Comparison of ENCODE assay signal across 8 mouse cellular contexts in the genomic region with DNA sequence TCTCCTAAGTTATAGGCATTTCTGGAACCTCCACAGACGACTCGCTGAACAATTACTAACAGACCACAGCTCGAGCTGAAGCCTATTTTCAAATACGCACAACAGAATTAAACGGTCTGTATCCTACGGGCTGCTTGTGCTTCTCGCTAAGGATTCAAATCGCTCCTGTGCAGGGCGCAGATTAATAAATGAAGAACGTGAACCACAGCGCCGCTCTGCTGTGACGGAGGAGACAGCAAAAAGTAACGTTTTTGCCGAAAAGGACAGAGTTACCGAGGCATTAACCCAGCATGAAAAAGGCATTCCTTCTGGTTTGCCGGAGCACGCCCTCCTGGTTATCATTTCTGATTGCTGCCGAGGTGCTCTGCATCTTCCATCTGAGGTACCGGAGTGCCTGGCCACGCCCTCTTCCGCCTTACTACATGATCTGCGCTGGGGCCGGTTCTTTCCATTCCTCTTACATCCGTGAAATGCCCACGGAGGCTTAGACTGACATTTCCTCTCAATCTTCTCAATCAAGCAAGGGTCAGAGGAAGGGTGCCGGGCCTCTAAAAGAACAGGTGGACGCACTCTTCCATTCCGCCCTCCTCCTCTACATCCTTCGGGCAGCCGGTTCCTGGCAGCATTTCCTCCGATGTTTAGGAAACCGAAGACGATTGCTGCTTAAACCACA.
DNase-seq lines count a peak whose midpoint lies in the region; ATAC-seq lines count a peak whose summit lies in the region.

No protein-coding gene starts in this region.

- 50% methylated on average over 34 of the region's 34 CpGs for WGBS in forebrain, embryonic 11.5 days
- WGBS in limb, embryonic 15.5 days = 42% methylated on average over 34 of the region's 34 CpGs
- 44% methylated on average over 34 of the region's 34 CpGs for WGBS in stomach, embryonic 16.5 days

- H3K9me3 ChIP-seq in forebrain, embryonic 11.5 days (ENCODE audit: control insufficient read depth, low read length) = no peaks in the 10 kb centered on the region
- no peaks in the 10 kb centered on the region for H3K9me3 ChIP-seq in limb, embryonic 15.5 days
- no peaks in the 10 kb centered on the region for H3K9me3 ChIP-seq in stomach, embryonic 16.5 days (replicated peaks; ENCODE audit: control insufficient read depth, low read length)

- no peaks in the 10 kb centered on the region for H3K27me3 ChIP-seq in forebrain, embryonic 11.5 days (ENCODE audit: control insufficient read depth, insufficient read depth, low read length)
- H3K27me3 ChIP-seq in limb, embryonic 15.5 days = no peaks in the 10 kb centered on the region
- no peaks in the 10 kb centered on the region for H3K27me3 ChIP-seq in stomach, embryonic 16.5 days (ENCODE audit: control insufficient read depth, insufficient read depth, low read length)

- peak overlapping the region; percentile 42 for H3K4me2 ChIP-seq in forebrain, embryonic 11.5 days (ENCODE audit: low read depth, low read length, severe bottlenecking)
- H3K4me2 ChIP-seq in limb, embryonic 15.5 days = peak overlapping the region; percentile 44
- H3K4me2 ChIP-seq in stomach, embryonic 16.5 days (ENCODE audit: low read depth, low read length) = peak overlapping the region; percentile 48

- no peaks in the 10 kb centered on the region for H3K4me1 ChIP-seq in forebrain, embryonic 11.5 days (replicated peaks; ENCODE audit: control insufficient read depth, insufficient read depth, low read length)
- no peaks in the 10 kb centered on the region; the same call in 1 of the 2 replicates for H3K4me1 ChIP-seq in limb, embryonic 15.5 days
- H3K4me1 ChIP-seq in stomach, embryonic 16.5 days (ENCODE audit: control insufficient read depth, insufficient read depth, low read length) = no peaks in the 10 kb centered on the region

- ATAC-seq in frontal cortex, adult (ENCODE audit: low TSS enrichment) = peak; percentile 73
- ATAC-seq in forebrain, embryonic 11.5 days (replicated peaks; ENCODE audit: low FRiP score) = no peak
- ATAC-seq in limb, embryonic 15.5 days (ENCODE audit: insufficient number of reproducible peaks, low FRiP score, low TSS enrichment, low read depth) = no peak
- no peak for ATAC-seq in stomach, embryonic 16.5 days (ENCODE audit: insufficient read depth, low FRiP score)

- no peak overlapping the region for H3K9ac ChIP-seq in forebrain, embryonic 11.5 days (ENCODE audit: low read length)
- H3K9ac ChIP-seq in limb, embryonic 15.5 days = no peak overlapping the region
- H3K9ac ChIP-seq in stomach, embryonic 16.5 days (ENCODE audit: low read length) = 0 out of 2 replicates have a peak overlapping the region, but pooled peaks have one; percentile 7

- no peak for DNase-seq in frontal cortex, postnatal 36 days (ENCODE audit: low spot score in 2 of 2)
- DNase-seq in CD4-positive helper T cell, adult 2 months (ENCODE audit: low read depth, low spot score) = peak; percentile 57
- DNase-seq in forebrain, embryonic 11.5 days (ENCODE audit: low spot score) = no peak
- DNase-seq in testis, postnatal 10 days (ENCODE audit: low spot score) = no peak
- DNase-seq in urinary bladder, postnatal 4 days (ENCODE audit: low spot score in 2 of 2) = no peak

- H3K4me3 ChIP-seq in forebrain, embryonic 11.5 days (ENCODE audit: low read depth, low read length) = peak overlapping the region; percentile 23
- H3K4me3 ChIP-seq in limb, embryonic 15.5 days = peak overlapping the region; percentile 39
- peak overlapping the region; percentile 44 for H3K4me3 ChIP-seq in stomach, embryonic 16.5 days (replicated peaks; ENCODE audit: low read length)

- H3K36me3 ChIP-seq in forebrain, embryonic 11.5 days (ENCODE audit: control insufficient read depth, insufficient read depth, low read length) = no peaks in the 10 kb centered on the region
- H3K36me3 ChIP-seq in limb, embryonic 15.5 days = no peaks in the 10 kb centered on the region
- no peaks in the 10 kb centered on the region for H3K36me3 ChIP-seq in stomach, embryonic 16.5 days (ENCODE audit: control insufficient read depth, insufficient read depth, low read length)

- H3K27ac ChIP-seq in forebrain, embryonic 11.5 days (ENCODE audit: low read depth, low read length) = no peak overlapping the region
- H3K27ac ChIP-seq in limb, embryonic 15.5 days = no peak overlapping the region
- H3K27ac ChIP-seq in stomach, embryonic 16.5 days (ENCODE audit: low read length) = no peak overlapping the region
